Mouse (Mus musculus) CD4-positive, CD25-positive, alpha-beta regulatory T cell (primary cell): ENCODE measurements around the gene Ate1. TPM values are rescaled to one million over a fixed set of nuclear protein-coding genes. Genes with fewer than 3 reads are reported as not detected.

Experiments used
- polyA plus RNA-seq: library from polyadenylated mRNA; unstranded; fragments of 100-300 nt; shearing (Covaris generic); gene quantifications from one replicate; pipeline ENCODE4 v1.2.1, GENCODE M21; 2017

The Ate1 gene
- 57.9 TPM for polyA plus RNA-seq

DNA sequence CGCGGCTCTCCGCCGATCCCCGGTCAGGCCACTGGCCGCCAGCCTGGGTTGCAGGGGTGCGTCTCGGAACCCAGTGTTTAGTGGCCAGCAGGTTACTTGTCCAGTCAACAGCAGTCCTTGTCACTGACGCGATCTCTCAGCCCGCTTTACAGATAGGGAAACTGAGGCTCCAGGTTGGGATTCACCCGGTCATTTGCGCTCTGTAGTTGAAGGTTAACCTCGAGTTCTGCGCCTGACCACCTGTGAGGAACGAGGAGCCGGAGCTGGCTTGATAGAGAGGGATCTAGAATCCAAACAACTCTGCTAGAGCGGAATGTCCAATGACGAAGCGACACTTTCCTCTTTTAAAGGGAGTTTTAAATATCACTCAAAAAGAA lies at the start of gene Ate1:
Gene Ate1, minus strand, starts transcription at position 321 of the 377 bp plus-strand sequence.

Other genes starting within 250 kb of the Ate1 start
- 197 TPM for gene Nsmce4a, start 52.7 kb upstream of the Ate1 start, polyA plus RNA-seq
- gene Tacc2, start 57.1 kb upstream of the Ate1 start, polyA plus RNA-seq = 10.4 TPM